Mouse (Mus musculus) midbrain, embryonic 12.5 days (tissue): ENCODE results near the gene Prpf18. TPM values are rescaled to one million over a fixed set of nuclear protein-coding genes. Genes with fewer than 3 reads are reported as not detected.

Experiments
- polyA plus RNA-seq: library from polyadenylated mRNA; unstranded; fragments of >200 nt; fragmentation: Nextera tagmentation; extraction: Ambion mirVana; gene quantifications from 2 replicates; pipeline ENCODE4 v1.2.1, GENCODE M21; 2016

Gene Prpf18
- polyA plus RNA-seq, 1 experiment from 2014 or later, result 56.4 TPM

Other genes starting within 250 kb of the Prpf18 start
- 7.0 and 7.2 TPM in 2 replicates for gene Bend7, start 65.7 kb upstream of the Prpf18 start, polyA plus RNA-seq
- 124 and 132 TPM in 2 replicates for gene Sephs1, start 229.5 kb upstream of the Prpf18 start, polyA plus RNA-seq